Mouse (Mus musculus): ENCODE results near the gene Drc7.

DNA sequence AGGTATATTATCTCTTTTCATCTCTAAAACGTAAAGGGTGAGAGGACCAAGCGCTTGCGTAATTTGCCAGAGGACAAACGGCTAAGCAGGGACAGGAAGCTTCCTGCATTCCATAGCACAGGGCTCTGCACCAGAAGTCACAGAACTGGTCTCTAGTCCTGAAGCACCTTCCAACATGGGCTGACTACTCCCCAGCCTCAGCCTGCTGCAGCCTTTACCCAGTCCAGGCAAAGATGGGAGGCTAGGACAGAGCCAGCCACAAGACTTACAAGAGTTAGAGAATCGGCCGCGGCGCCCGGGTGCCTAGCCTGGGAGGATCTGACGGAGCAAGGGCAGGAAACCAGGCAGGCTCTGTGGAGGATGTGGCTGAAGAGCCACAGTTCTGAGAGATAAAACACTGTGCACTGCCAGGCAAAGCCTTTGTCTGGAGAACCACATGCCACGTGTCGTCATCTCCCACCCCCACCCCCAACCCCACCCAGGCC, 34.6 kb upstream of the Drc7 start:
- no peak for TF ChIP-seq EP300 (IDR thresholded peaks at IDR 0.05; ENCODE audit: low read depth)
- TF ChIP-seq CTCF (IDR thresholded peaks at IDR 0.05; ENCODE audit: low read depth) = no peak

Data from liver, embryonic 14.5 days (tissue).